Mouse (Mus musculus) liver, embryonic 14.5 days (tissue): ENCODE data around the gene Plch1.

Experiments used
- CTCF ChIP-seq: IDR thresholded peaks from 2 replicates; pipeline ENCODE4 v1.5.1; 2016; ENCODE audit warnings: antibody characterized with exemption, low read depth, control low read depth
- EP300 ChIP-seq: IDR thresholded peaks from 2 replicates; pipeline ENCODE4 v1.6.1; 2016; ENCODE audit warnings: antibody characterized with exemption, low read depth

GRCm38 (mm10) chr3:63868285-63868684, 31.0 kb downstream of the Plch1 start:
- TF ChIP-seq CTCF: peak; percentile 3; the same call in 1 of the 2 replicates
- no peak for TF ChIP-seq EP300
